Mouse (Mus musculus) embryonic fibroblast, embryonic 13.5 days (primary cell): ENCODE measurements around the gene Myo9b.
"Not testable (repeated sequence)": the region's sequence is repeated elsewhere in the genome, so short reads cannot be mapped to it uniquely, and the experiment has no call there.

Experiments
- CTCF ChIP-seq: IDR thresholded peaks from 2 replicates; pipeline ENCODE4 v1.5.1; 2011; ENCODE audit warnings: mild to moderate bottlenecking, control low read depth, low read length, moderate library complexity, borderline replicate concordance; ENCODE audit not compliant: insufficient read depth
- POLR2A ChIP-seq: IDR thresholded peaks from 2 replicates; pipeline ENCODE4 v1.6.1; 2011; ENCODE audit warnings: low read depth, mild to moderate bottlenecking, control low read depth, low read length, moderate library complexity

DNA sequence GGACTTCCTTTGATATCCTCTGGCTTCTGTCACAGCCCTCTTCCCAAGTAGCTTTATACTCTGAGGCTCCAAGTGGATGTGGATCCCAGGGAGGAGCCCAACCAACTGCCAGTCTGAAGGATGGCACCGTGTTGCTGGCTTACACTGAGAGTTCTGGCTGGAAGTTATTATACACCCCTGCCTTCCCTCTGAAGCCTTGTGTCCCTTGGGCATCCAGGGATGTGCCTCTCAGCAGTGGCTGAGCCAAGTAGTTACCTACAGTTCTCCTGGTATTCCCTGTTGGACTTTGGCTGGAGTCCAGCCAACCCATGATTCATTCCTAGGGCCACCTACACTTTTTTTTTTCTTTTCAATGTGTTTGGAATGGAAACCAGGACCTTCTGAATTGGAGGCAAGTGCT, 9.2 kb downstream of the Myo9b start:
- not testable (repeated sequence) for TF ChIP-seq CTCF, POLR2A
